Mouse (Mus musculus) right cerebral cortex, adult 18-20 months (tissue): ENCODE results near the gene Hpca.
A peak's percentile ranks its signal among the peaks of the same experiment; 100 is the strongest.

Source experiments
- DNase-seq: peaks from one replicate; pipeline ENCODE4 v3.0.0; 2022; ENCODE audit warnings: mixed read lengths

Hpca gene

DNA sequence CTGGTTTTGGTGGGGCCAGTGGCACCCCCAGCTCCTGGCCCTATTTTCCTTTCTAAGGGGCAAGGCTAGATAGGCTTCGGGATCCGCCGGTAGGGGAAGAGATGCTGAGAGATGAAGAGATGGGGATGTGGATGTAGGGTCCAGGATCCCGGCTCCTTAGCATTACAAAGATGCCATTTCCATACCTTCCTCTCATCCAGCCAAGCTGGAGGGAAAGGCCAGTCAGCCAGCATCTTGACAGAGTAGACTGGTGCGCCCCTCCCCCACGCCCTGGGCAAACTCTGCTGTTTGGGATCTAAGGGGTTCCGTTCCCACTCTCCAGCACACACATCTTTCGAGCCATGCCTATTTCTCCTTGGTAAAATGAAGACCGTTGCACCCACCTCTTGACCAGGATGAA is 15.8 kb downstream of the Hpca start:
- no peak for DNase-seq

- DNase-seq: no peak
These were observed 16.5 kb downstream of the Hpca start, which contains the start of gene Tmem54 for GRCm38 (mm10) chr4:129105356-129105755. Gene Tmem54, plus strand, starts transcription at chr4:129105548.

GRCm38 (mm10) chr4:129102133-129102829 is 19.6 kb downstream of the Hpca start:
- DNase-seq: no peak

DNA sequence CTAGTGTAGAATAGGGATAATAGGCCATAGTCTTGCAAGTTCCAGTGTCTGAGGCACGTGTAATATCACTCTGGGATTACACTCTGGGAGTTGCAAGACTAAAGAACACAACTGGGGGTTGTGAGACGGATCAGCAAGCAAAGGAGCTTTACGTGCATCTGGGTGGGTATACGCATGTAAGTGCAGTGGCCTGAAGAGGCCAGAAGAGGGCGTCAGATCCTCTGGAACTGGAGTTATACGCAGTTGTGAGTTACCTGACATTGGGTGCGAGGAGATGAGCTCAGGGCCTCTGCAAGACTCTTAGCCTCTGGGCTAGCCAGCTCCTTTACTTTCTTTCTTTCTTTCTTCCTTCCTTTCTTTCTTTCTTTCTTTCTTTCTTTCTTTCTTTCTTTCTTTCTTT is 24.8 kb downstream of the Hpca start:
- no peak for DNase-seq

GRCm38 (mm10) chr4:129095276-129095675 is 26.6 kb downstream of the Hpca start:
- DNase-seq: no peak

- DNase-seq: no peak
These were observed 34.0 kb downstream of the Hpca start for GRCm38 (mm10) chr4:129087850-129088249.

GRCm38 (mm10) chr4:129086078-129086477 is 35.8 kb downstream of the Hpca start:
- DNase-seq: peak; percentile 58

- DNase-seq: no peak
These were observed 36.9 kb downstream of the Hpca start for GRCm38 (mm10) chr4:129084896-129085295.

- peak; percentile 60 for DNase-seq
These were observed 39.3 kb downstream of the Hpca start for GRCm38 (mm10) chr4:129082379-129083115.

GRCm38 (mm10) chr4:129081939-129082338 is 39.9 kb downstream of the Hpca start:
- DNase-seq: no peak

DNA sequence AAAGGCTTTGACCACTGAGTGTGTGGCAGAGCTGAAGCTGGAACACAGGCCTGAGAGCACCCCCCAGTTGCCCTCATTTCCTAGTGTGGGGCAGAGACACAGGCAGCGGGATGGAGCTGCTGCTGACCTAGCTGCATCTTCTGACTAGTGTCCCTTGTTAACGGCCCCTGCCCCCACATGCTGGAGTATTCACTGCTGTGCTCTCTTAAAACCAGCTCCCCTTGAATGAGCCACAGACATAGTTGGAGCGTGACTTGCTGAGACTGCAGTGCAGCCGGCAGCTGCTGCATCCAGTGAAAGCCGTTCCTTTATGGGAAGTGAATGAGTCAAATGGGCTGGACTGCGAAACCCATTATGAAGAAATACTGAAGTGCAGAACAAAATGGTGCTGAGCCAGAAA is 40.3 kb downstream of the Hpca start:
- peak; percentile 34 for DNase-seq

DNA sequence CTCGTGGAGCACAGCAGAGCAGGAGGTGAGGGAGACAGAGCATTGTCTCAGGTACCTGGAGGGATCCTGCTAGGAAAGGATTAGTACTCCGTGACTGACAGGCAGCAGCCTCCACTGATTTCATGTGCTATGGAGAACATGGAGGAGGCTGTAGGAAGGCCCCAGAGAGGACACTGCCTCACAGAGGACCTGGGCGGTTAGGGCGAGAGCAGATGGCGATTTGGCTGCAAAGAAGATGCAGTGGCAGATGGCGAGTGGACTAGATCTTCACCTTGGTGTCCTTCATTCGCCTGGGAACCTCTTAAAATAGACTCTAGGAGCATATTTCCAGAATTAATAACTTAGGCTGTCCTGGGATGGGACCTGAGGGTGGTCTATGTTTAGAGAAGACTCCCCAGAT is 40.8 kb downstream of the Hpca start:
- DNase-seq: no peak

DNA sequence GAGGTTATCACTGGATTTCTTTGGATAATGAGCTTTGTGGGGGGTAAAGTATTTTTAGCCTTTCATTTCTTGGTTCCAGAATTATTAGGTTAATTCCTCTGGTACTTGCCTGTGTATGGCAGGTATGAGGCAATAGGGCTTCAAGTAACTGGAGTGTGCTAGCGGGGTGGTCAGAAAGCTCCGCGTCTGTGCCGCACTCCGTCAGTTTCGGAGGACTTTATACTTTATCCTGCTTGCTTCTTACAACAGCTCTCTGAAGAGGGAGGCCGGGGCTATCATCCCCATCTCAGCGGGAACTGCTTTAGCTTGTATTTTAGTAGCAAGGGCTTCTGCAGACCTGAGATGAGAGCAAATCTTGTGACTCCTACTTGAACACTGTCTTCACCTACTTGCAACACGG is 42.7 kb downstream of the Hpca start:
- DNase-seq: no peak

DNA sequence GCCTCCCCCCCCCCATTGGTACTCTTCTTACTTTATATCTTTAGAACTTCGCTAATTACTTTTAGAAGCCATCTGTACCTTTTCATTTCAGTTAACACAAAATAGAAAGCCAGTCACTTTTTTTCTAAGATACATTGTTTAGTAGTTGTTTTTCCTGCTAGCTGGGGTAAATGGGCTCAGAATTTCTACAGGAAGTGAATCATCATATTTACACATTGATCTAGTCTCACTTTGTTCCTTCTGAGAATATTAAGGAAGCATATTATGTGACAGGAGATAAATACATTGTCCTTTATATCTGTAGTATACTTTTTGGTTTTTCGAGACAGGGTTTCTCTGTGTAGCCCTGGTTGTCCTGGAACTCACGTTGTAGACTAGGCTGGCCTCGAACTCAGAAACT is 53.0 kb downstream of the Hpca start:
- no peak for DNase-seq

GRCm38 (mm10) chr4:129067638-129068415 is 54.0 kb downstream of the Hpca start:
- no peak for DNase-seq

GRCm38 (mm10) chr4:129065688-129066236 is 56.1 kb downstream of the Hpca start:
- DNase-seq: no peak

DNA sequence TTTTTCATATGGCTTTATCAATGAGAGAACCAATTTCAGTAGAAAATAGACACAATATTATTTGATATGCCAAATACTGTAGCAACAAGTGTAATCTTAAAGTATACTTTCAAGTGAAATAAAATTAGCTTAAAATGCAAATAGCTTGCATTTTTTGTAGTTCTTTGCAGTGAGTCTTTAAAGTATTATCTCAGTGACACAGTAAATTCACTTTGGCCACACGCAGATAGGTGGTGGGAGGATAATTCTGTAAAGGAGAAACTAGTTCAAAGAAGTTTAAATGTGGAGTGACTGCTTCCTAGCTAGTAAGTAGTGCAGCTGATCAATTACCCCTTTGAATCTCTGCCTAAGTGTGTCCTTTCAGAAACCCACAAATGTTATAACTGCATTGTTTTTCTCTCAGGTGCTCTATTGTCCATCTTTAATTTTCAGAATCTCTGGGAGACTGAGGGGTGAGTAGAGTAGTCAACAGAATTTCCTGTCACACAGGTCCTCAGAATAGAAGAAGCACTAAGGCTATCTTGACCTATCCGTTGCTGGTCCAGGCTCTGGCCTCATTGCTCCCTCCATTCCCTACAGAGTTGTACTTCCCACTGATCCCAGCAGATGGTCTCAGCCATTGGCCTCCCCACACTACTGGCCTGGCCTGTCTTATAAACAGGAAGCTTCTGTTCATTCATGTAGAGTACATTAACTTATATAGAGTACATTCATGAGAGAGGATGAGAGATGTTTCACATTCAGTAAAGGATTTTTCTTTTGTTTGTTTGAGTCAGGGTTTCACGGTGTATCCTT is 59.4 kb downstream of the Hpca start:
- DNase-seq: no peak
